Mouse (Mus musculus) midbrain, postnatal 0 days (tissue): Measurements from ENCODE around the gene Lrmp. TPM values are rescaled to one million over a fixed set of nuclear protein-coding genes. Genes with fewer than 3 reads are reported as not detected.

Experiments used
- ATAC-seq: fragments of 200-750 bp; cut with Nextera tagmentation; 2 replicates; pipeline ENCODE4 v1.8.0; 2017; ENCODE audit warnings: moderate number of reproducible peaks, mild to moderate bottlenecking, moderate TSS enrichment, moderate library complexity; ENCODE audit not compliant: low FRiP score
- DNase-seq: peaks from one replicate; pipeline ENCODE4 v3.0.0-alpha.2; 2015; ENCODE audit warnings: low spot score
- H3K27ac ChIP-seq: fragments of 300-500 bp; sonication (generic); 2 replicates; pipeline ENCODE4 v1.5.1; 2014; ENCODE audit warnings: low read depth, mild to moderate bottlenecking, low read length, mixed read lengths
- H3K27me3 ChIP-seq: fragments of 300-500 bp; sonication (generic); 2 replicates; pipeline ENCODE4 v1.6.1; 2014; ENCODE audit warnings: low read length, control low read depth, mixed read lengths; ENCODE audit not compliant: insufficient read depth
- H3K36me3 ChIP-seq: fragments of 300-500 bp; sonication (generic); 2 replicates; pipeline ENCODE4 v1.6.1; 2014; ENCODE audit warnings: low read length, control low read depth, mixed read lengths; ENCODE audit not compliant: insufficient read depth
- H3K4me1 ChIP-seq: fragments of 300-500 bp; sonication (generic); 2 replicates; pipeline ENCODE4 v1.6.1; 2014; ENCODE audit warnings: mild to moderate bottlenecking, control low read depth, antibody characterized with exemption, low read length, mixed read lengths; ENCODE audit not compliant: insufficient read depth
- H3K4me2 ChIP-seq: fragments of 300-500 bp; sonication (generic); 2 replicates; pipeline ENCODE4 v1.6.1; 2014; ENCODE audit warnings: low read depth, mild to moderate bottlenecking, low read length, mixed read lengths; ENCODE audit not compliant: poor library complexity, severe bottlenecking
- H3K4me3 ChIP-seq: fragments of 300-500 bp; sonication (generic); 2 replicates; pipeline ENCODE4 v1.5.1; 2014; ENCODE audit warnings: low read depth, mild to moderate bottlenecking, low read length, moderate library complexity
- H3K9ac ChIP-seq: fragments of 300-500 bp; sonication (generic); replicated peaks from 2 replicates; pipeline ENCODE4 v1.6.1; 2014; ENCODE audit warnings: mild to moderate bottlenecking, low read length, moderate library complexity, mixed read lengths; ENCODE audit not compliant: poor library complexity, severe bottlenecking
- H3K9me3 ChIP-seq: fragments of 300-500 bp; sonication (generic); 2 replicates; pipeline ENCODE4 v1.6.1; 2016; ENCODE audit warnings: low read length, control low read depth
- CTCF ChIP-seq: IDR thresholded peaks from 2 replicates; pipeline ENCODE4 v1.5.1; 2016; ENCODE audit warnings: antibody characterized with exemption, mild to moderate bottlenecking
- WGBS: fragments of 180-500 bp; shearing (Covaris S2); extraction: QIAGEN DNeasy Blood & Tissue Kit; methylation state at CpG from one replicate; pipeline ENCODE4 v1.1.7; 2014; 5-methylcytosine and 5-hydroxymethylcytosine counted together
- polyA plus RNA-seq: library from polyadenylated mRNA; unstranded; fragments of >200 nt; fragmentation: Nextera tagmentation; extraction: Ambion mirVana; gene quantifications from 2 replicates; pipeline ENCODE4 v1.2.1, GENCODE M21; 2015
- total RNA-seq: library from RNA; depleted of rRNA; stranded (reverse); fragments of >200 nt; gene quantifications from 2 replicates; pipeline ENCODE4 v1.2.3, GENCODE M21; 2014

The Lrmp gene
- total and polyA plus RNA-seq, 2 experiments from 2014 or later = 0.59 to 1.8 TPM

GRCm38 (mm10) chr6:145075088-145075547, 40.3 kb upstream of the Lrmp start:
- Histone ChIP-seq H3K9me3 (no peaks in the 10 kb centered on the region), H3K4me1 (no peaks in the 10 kb centered on the region), H3K27me3 (no peaks in the 10 kb centered on the region), H3K4me3 (peak overlapping the region; percentile 47), H3K27ac (no peak overlapping the region), H3K9ac (peak overlapping the region; percentile 62), H3K36me3 (no peaks in the 10 kb centered on the region), H3K4me2 (peak overlapping the region; percentile 96)
- ATAC-seq = peak; percentile 62; the same call in 1 of the 2 replicates
- WGBS = 1% methylated on average over 20 of the region's 20 CpGs
- TF ChIP-seq CTCF = no peak
- DNase-seq = peak; percentile 19

- no peak within 1 kb of the TSS for H3K27ac ChIP-seq
- no peaks in the 10 kb centered on the region for H3K9me3 ChIP-seq
- ATAC-seq (peak; percentile 78), DNase-seq (peak; percentile 58)
- peak within 1 kb of the TSS; percentile 96 for H3K4me2 ChIP-seq
- no peaks in the 10 kb centered on the region for H3K27me3 ChIP-seq
- no peak for TF ChIP-seq CTCF
- H3K4me3 ChIP-seq = peak within 1 kb of the TSS; percentile 47
- under 1% methylated on average over 39 of the region's 39 CpGs for WGBS
- H3K36me3 ChIP-seq = no peaks in the 10 kb centered on the region
- peak within 1 kb of the TSS; percentile 62 for H3K9ac ChIP-seq
- H3K4me1 ChIP-seq = no peaks in the 10 kb centered on the region
Measured at GRCm38 (mm10) chr6:145075548-145076224, 39.8 kb upstream of the Lrmp start, which contains the start of gene Bcat1. TSS of gene Bcat1 (minus strand) at chr6:145076184.

GRCm38 (mm10) chr6:145076286-145076685, 39.2 kb upstream of the Lrmp start:
- peak overlapping the region; percentile 96 for H3K4me2 ChIP-seq
- DNase-seq (peak; percentile 32), ATAC-seq (no peak)
- no peak for TF ChIP-seq CTCF
- H3K4me1 ChIP-seq = no peaks in the 10 kb centered on the region
- no peak overlapping the region for H3K9ac ChIP-seq
- WGBS = 11% methylated on average over 9 of the region's 9 CpGs
- no peaks in the 10 kb centered on the region for H3K9me3 ChIP-seq
- peak overlapping the region; percentile 47 for H3K4me3 ChIP-seq
- H3K27ac ChIP-seq = no peak overlapping the region
- H3K27me3 ChIP-seq = no peaks in the 10 kb centered on the region
- no peaks in the 10 kb centered on the region for H3K36me3 ChIP-seq

- TF ChIP-seq CTCF = no peak
- Histone ChIP-seq H3K4me1 (no peaks in the 10 kb centered on the region), H3K9me3 (no peaks in the 10 kb centered on the region), H3K27me3 (no peaks in the 10 kb centered on the region), H3K36me3 (no peaks in the 10 kb centered on the region), H3K27ac (no peak overlapping the region), H3K9ac (no peak overlapping the region), H3K4me2 (no peak overlapping the region), H3K4me3 (no peak overlapping the region)
- ATAC-seq (no peak), DNase-seq (no peak)
- 83% methylated on average over 8 of the region's 9 CpGs for whole genome bisulfite sequencing
Measured at GRCm38 (mm10) chr6:145079087-145079759, 36.2 kb upstream of the Lrmp start.

- TF ChIP-seq CTCF = no peak
- Histone ChIP-seq H3K36me3 (no peaks in the 10 kb centered on the region), H3K4me1 (no peaks in the 10 kb centered on the region), H3K27ac (no peak overlapping the region), H3K9ac (no peak overlapping the region), H3K9me3 (no peaks in the 10 kb centered on the region), H3K27me3 (no peaks in the 10 kb centered on the region), H3K4me2 (no peak overlapping the region), H3K4me3 (no peak overlapping the region)
- 68% methylated on average over 4 of the region's 4 CpGs for WGBS
- no peak for ATAC-seq
- no peak for DNase-seq
Measured at GRCm38 (mm10) chr6:145081721-145082120, 33.7 kb upstream of the Lrmp start.
